Mouse (Mus musculus) stomach, postnatal 0 days (tissue): ENCODE measurements around the gene Hnrnpa1.

ENCODE experiments used
- CTCF ChIP-seq: IDR thresholded peaks from 2 replicates; pipeline ENCODE4 v1.5.1; 2016; ENCODE audit warnings: antibody characterized with exemption, low read depth, mild to moderate bottlenecking, moderate library complexity
- EP300 ChIP-seq: optimal IDR thresholded peaks from 2 replicates; pipeline ENCODE3; 2016; ENCODE audit warnings: antibody characterized with exemption

GRCm38 (mm10) chr15:103248401-103249313 lies 8.4 kb downstream of the Hnrnpa1 start:
- TF ChIP-seq CTCF: no peak
- no peak for TF ChIP-seq EP300
